Mouse (Mus musculus): ENCODE results near the gene Ctnnb1.
A peak's percentile ranks its signal among the peaks of the same experiment; 100 is the strongest.
"Not testable (repeated sequence)": the region's sequence is repeated elsewhere in the genome, so short reads cannot be mapped to it uniquely, and the experiment has no call there.

Gene Ctnnb1

GRCm38 (mm10) chr9:120929081-120929480 lies at the start of gene Ctnnb1:
Ctnnb1 (plus strand) TSS chr9:120929216.
- no peak for DNase-seq (ENCODE audit: low spot score in 2 of 2)

GRCm38 (mm10) chr9:120880286-120880685 lies 48.7 kb upstream of the Ctnnb1 start:
- DNase-seq (ENCODE audit: low spot score in 2 of 2) = no peak

GRCm38 (mm10) chr9:120881121-120881520 lies 47.9 kb upstream of the Ctnnb1 start:
- DNase-seq (ENCODE audit: low spot score in 2 of 2) = no peak

GRCm38 (mm10) chr9:120881839-120882238 lies 47.2 kb upstream of the Ctnnb1 start:
- DNase-seq (ENCODE audit: low spot score in 2 of 2) = no peak

- peak in 1 of 2 experiments; percentile 23 for DNase-seq (ENCODE audit: low spot score in 2 of 2)
Observed at GRCm38 (mm10) chr9:120884726-120885125, 44.3 kb upstream of the Ctnnb1 start.

- DNase-seq (ENCODE audit: low spot score in 2 of 2) = no peak
Observed at GRCm38 (mm10) chr9:120887631-120888030, 41.4 kb upstream of the Ctnnb1 start.

- no peak for DNase-seq (ENCODE audit: low spot score in 2 of 2)
Observed at GRCm38 (mm10) chr9:120893435-120893834, 35.6 kb upstream of the Ctnnb1 start.

GRCm38 (mm10) chr9:120893971-120894370 lies 35.0 kb upstream of the Ctnnb1 start:
- no peak for DNase-seq (ENCODE audit: low spot score in 2 of 2)

GRCm38 (mm10) chr9:120894376-120894775 lies 34.6 kb upstream of the Ctnnb1 start:
- DNase-seq (ENCODE audit: low spot score in 2 of 2) = no peak

GRCm38 (mm10) chr9:120896502-120896901 lies 32.5 kb upstream of the Ctnnb1 start:
- no peak for DNase-seq (ENCODE audit: low spot score in 2 of 2)

- DNase-seq (ENCODE audit: low spot score in 2 of 2) = no peak
Observed at GRCm38 (mm10) chr9:120897269-120897668, 31.7 kb upstream of the Ctnnb1 start.

GRCm38 (mm10) chr9:120899833-120900232 lies 29.2 kb upstream of the Ctnnb1 start:
- DNase-seq (ENCODE audit: low spot score in 2 of 2) = no peak

GRCm38 (mm10) chr9:120900338-120901274 lies 28.4 kb upstream of the Ctnnb1 start:
- no peak for DNase-seq (ENCODE audit: low spot score in 2 of 2)

GRCm38 (mm10) chr9:120902562-120902961 lies 26.5 kb upstream of the Ctnnb1 start:
- no peak for DNase-seq (ENCODE audit: low spot score in 2 of 2)

GRCm38 (mm10) chr9:120908461-120908860 lies 20.6 kb upstream of the Ctnnb1 start:
- no peak for DNase-seq (ENCODE audit: low spot score in 2 of 2)

GRCm38 (mm10) chr9:120913152-120913551 lies 15.9 kb upstream of the Ctnnb1 start:
- no peak for DNase-seq (ENCODE audit: low spot score in 2 of 2)

- DNase-seq (ENCODE audit: low spot score in 2 of 2) = no peak
Observed at GRCm38 (mm10) chr9:120914429-120914828, 14.6 kb upstream of the Ctnnb1 start.

- no peak for DNase-seq (ENCODE audit: low spot score in 2 of 2)
Observed at GRCm38 (mm10) chr9:120914877-120915459, 14.0 kb upstream of the Ctnnb1 start.

GRCm38 (mm10) chr9:120917619-120918018 lies 11.4 kb upstream of the Ctnnb1 start:
- not testable (repeated sequence) for DNase-seq (ENCODE audit: low spot score in 2 of 2)

- DNase-seq (ENCODE audit: low spot score in 2 of 2) = no peak
Observed at GRCm38 (mm10) chr9:120918211-120918610, 10.8 kb upstream of the Ctnnb1 start.

GRCm38 (mm10) chr9:120918642-120919041 lies 10.4 kb upstream of the Ctnnb1 start:
- DNase-seq (ENCODE audit: low spot score in 2 of 2) = no peak

GRCm38 (mm10) chr9:120919130-120919529 lies 9.9 kb upstream of the Ctnnb1 start:
- no peak for DNase-seq (ENCODE audit: low spot score in 2 of 2)

GRCm38 (mm10) chr9:120926126-120926525 lies 2.9 kb upstream of the Ctnnb1 start:
- no peak for DNase-seq (ENCODE audit: low spot score in 2 of 2)
